Mouse (Mus musculus): Measurements from ENCODE around the gene Ina.

DNA sequence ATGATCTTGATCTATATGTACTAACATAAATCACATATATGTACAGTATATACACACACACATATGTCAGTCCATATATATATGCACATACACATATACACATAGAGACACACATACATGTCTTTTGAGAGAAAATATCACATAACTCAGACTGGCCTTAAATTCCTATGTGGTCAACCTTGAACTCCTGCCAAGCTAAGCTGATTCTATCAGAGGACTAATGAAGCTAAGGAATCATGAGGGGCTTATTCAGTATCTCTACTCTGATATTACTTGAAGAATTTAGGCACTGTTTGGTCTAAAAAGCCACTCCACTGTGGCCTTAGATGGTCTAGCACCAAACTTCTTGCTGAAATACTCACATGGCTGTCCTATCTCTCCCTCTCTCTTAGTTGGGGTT is 49.0 kb upstream of the Ina start:
- TF ChIP-seq CTCF (conservative IDR thresholded peaks at IDR 0.05; ENCODE audit: insufficient read depth, insufficient read length, low read depth, low read length), result no peak
- no peak for TF ChIP-seq POLR2A (IDR thresholded peaks at IDR 0.05; ENCODE audit: low read depth, low read length)

Data from kidney, adult 2 months (tissue).